Mouse (Mus musculus): ENCODE measurements around the gene 2410004B18Rik. TPM values are rescaled to one million over a fixed set of nuclear protein-coding genes. Genes with fewer than 3 reads are reported as not detected.

2410004B18Rik gene
- total RNA-seq, 2 experiments from 2014 or later, result 35.7 to 45.1 TPM

DNA sequence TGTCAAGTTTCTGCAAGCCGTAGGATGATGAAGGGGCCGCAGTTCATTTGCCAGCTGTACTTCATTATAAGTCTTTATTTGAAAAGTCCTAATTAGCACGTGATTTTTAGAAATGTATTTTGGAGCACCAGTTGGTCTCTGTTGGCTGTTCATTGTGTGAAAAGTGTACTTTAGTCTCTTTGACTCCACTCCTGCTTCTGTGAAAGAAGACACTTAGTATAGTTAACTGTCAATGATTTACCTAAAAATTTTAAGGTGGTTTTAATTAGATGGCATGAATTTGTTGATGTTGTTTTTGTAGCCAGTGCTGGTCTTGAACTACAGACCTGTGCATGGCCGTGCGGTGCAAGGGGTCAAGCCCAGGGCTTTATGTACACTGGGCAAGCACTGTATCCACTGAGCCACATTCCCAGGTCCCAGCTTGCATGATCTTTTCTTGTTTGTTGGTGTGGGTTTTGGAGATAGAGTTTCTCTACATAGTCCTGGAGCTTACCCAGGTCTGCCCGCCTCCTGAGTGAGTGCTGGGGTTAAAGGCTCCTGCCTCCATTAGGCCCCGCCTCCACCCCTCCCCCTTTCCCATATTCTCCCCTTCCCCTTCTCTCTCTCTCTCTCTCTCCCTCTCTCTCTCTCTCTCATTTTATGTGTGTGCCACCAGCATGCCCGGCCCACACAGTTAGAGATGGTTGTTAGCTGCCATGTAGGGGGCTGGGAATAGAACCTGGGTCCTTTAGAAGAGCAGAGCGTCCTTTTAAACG is 54.3 kb downstream of the 2410004B18Rik start:
- DNase-seq (ENCODE audit: low spot score in 2 of 2), result no peak
- intact Hi-C loops (cut with DNase I), result no loop called here

- peak in 1 of 2 experiments; percentile 30 for DNase-seq (ENCODE audit: low spot score in 2 of 2)
- intact Hi-C loops (cut with DNase I), result no loop called here
Observed at GRCm38 (mm10) chr3:145992796-145993195, 55.0 kb downstream of the 2410004B18Rik start.

- intact Hi-C loops (cut with DNase I), result no loop called here
- DNase-seq (ENCODE audit: low spot score in 2 of 2), result no peak
Observed at GRCm38 (mm10) chr3:145993481-145994201, 55.8 kb downstream of the 2410004B18Rik start.

Other genes starting within 250 kb of the 2410004B18Rik start
- 10 to 100 TPM; 63.8 to 65.5 TPM for gene Ddah1, start 179.3 kb upstream of the 2410004B18Rik start, total RNA-seq (2021)
- 10 to 100 TPM; 13.0 to 13.7 TPM for gene Bcl10, start 15.2 kb upstream of the 2410004B18Rik start, total RNA-seq (2021)
- 1 to 10 TPM; 2.7 to 3.8 TPM for gene Syde2, start 49.9 kb downstream of the 2410004B18Rik start, total RNA-seq (2021)
- gene Wdr63, start 170.1 kb downstream of the 2410004B18Rik start, total RNA-seq (2021), result under 1 TPM; 0.39 to 0.50 TPM
- gene Mcoln3, start 179.4 kb downstream of the 2410004B18Rik start, total RNA-seq (2021), result not detected
- gene Mcoln2, start 211.8 kb downstream of the 2410004B18Rik start, total RNA-seq (2021), result not detected